Mouse (Mus musculus) kidney, postnatal 36 days (tissue): ENCODE results near the gene Clock.

Source experiments
- DNase-seq, 2 experiments: peaks; one replicate each; pipeline ENCODE4 v3.0.0; 2021 to 2022; ENCODE audit warnings: mixed read lengths in 2 of 2

Clock gene

GRCm38 (mm10) chr5:76274977-76275376 is 29.6 kb downstream of the Clock start:
- no peak for DNase-seq

DNA sequence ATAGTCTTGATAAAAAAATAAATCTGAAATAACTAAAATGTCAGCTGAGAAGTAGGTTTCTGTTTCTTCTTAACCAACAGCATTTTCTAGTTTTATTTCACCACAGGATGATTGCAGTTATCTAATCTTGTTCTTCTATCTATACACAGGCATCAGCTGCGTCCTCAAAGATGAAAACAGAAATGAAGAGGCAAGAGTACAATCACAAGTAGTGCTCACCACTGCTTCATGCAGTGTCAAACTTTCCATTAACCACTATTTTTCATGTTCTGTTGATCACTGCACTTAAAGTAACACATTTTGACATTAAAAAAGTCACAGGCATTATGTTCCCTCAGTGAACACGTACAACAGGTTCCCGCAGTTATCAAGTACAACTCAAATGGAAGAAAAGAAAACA is 53.6 kb downstream of the Clock start:
- no peak for DNase-seq

- DNase-seq: no peak
Measured at GRCm38 (mm10) chr5:76246539-76246938, 58.1 kb downstream of the Clock start.

DNA sequence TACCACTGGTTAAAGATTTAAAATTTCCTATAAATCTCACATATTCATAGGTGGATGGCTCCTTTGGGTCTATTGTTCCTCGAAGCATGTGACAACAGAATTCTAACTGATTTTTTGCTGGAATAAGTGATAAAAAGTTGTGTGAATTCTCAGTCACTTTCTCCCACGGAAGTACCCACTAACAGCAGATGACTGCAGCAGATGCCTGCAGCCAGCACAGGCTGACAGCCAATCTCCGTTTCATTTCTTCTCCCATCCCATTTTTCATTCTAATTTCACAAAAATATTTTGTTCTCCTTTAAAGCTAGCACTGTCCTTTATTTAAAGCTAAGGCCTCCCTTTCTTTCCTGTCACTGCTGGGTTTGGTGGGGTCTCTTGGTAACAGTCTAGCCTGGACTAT is 59.2 kb downstream of the Clock start:
- DNase-seq: no peak

DNA sequence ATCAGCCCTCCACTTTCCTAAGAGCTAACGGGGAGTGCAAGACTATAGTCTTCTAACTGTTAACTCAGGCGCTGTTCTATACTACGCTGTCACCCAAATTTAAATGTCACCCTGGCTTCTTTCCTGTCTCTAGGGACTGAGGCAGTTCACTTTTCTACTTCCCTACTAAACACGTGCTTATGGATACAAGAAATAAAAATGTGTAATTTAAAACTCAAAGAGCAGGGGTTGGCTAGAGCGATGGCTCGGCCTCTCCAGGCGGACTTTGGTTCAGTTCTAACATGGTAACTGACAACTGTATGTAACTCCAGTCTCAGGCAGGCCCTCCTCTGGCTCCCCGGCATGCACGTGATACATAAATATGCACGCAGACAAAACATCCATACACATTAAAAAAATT is 60.2 kb downstream of the Clock start:
- no peak for DNase-seq

- DNase-seq: no peak
Measured at GRCm38 (mm10) chr5:76243929-76244328, 60.7 kb downstream of the Clock start.

DNA sequence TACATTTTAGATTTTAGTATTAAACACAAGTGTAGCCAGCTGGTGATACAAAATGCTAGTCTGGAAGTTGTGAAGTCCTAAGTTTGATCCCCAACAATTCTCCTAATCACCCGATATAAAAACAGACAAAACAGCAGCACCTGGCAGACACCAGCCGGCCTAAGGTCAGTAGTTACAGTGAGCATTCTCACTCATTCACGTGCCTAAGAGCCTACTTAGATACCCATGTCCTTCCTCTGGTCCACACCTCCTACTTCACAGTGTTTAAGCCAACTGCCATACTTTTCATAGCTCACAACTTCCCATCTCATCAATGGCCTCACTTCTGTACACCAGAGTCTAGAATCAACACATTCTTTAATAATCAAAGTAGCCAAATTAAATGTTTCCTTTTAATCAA is 61.3 kb downstream of the Clock start:
- DNase-seq: no peak

- DNase-seq: no peak
Measured at GRCm38 (mm10) chr5:76231171-76231855, 73.3 kb downstream of the Clock start.

- no peak for DNase-seq
Measured at GRCm38 (mm10) chr5:76216691-76217090, 87.9 kb downstream of the Clock start.

GRCm38 (mm10) chr5:76208066-76208465 is 96.5 kb downstream of the Clock start:
- DNase-seq: no peak

DNA sequence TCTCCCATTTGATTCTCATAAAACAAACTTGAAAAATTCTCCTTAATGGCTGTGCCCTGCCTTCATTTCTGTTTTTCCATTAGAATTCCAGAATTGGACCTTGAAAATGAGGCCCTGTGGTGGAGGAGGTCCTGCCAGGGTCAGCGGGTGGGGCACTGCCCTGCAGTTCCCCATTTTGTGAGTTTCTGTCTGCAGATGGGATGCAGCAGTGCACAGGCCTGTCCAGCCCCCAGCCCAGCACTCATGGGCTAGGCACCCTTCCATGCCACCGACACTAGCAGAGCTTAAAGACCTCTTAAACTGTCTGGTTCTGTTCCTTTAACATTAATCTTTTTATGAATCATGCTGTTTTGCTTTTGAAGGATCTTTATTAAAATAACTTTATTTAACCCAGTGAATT is 98.7 kb downstream of the Clock start:
- DNase-seq: no peak

DNA sequence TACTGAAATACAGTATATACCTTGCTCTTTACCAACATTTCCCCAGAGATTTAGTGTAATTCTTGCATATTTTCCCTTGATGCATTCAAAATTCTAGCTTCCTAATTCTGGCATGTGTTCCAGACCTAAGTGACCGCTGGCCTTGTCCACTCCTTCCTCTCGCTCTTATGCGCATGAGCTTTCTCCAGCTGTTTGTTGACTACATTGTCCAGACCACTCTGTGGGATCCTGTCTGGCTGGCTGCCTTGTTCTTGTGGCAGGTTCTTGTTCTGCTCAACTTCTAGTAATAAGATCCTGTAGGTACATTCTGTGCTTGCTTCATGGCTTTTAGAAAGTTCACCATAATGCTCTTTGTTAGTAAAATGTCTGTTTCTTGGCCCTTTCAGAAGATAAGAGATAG is 101.4 kb downstream of the Clock start:
- no peak for DNase-seq

DNA sequence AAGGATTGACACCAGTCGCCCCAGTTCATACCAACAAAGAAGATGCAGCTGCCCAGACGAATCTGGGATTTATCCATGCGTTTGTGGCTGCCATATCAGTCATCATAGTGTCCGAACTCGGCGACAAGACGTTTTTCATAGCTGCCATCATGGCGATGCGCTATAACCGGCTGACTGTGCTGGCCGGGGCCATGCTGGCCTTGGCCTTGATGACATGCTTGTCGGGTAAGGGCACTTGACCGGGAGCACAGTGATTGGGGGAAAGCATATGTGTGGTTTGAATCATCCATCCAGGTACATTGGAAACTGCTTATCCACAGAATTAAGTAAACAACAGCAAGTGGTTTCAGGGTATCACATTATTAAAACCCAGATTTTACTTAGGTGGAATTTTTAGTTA is 105.2 kb downstream of the Clock start:
- DNase-seq: no peak

- no peak for DNase-seq
Measured at GRCm38 (mm10) chr5:76194377-76194945, 110.1 kb downstream of the Clock start.

DNA sequence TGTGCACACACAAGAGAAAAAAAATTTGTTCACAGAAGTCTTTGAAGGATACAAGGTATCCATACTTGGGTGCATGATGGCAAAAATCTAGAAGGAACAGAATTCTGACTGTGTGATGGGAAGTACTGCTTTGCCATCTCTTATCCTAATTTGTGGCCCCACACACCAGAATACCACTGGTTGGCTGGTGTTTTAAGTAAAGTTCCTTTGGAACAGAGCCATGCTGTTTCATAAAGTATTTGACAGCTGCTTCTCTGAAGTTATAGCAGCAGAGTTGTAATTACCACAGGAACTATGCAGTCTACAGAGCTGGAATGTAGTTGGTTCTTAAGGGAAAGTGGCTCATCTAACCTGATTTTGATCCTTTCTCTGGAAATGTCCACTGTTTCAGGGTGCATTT is 111.5 kb downstream of the Clock start:
- DNase-seq: no peak

DNA sequence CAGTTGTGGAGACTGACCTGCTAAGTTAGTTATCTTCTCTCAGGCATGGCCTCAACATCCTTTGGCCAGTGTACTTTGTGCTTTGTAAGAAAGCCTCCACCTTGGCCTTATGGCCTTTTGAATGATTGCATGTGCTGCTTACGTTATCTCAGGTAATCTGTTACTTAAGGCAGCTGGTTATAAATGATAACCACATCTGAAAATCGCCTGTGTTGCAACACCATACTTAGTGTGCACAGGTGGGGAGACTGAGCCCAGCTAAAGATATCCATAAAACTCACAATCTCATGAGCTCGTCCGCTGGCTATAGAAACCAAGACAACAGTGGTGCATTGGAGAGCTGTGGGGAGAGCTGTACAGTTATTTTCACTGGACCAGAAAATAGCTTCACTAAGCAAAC is 114.0 kb downstream of the Clock start:
- DNase-seq: no peak

DNA sequence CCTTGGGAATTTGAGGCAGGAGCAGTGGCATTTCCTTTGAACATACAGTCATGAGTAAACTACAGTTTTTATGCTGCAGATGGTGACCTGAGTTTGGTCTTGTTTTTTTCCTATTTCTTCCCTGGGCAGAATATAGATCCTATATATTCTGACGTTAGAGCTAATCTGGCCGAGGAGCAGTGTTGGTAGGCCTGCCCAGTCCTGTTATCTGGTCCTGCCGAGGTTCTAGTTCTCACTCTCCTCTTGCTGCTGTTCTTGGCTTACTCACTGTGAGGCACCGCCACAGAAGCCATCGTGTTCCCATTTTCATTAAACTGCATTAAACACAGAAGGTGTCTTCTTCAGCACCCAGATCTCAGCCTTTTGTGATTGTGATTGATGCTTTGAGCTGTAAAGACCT is 116.7 kb downstream of the Clock start:
- DNase-seq: no peak

GRCm38 (mm10) chr5:76184286-76185080 is 120.1 kb downstream of the Clock start:
- DNase-seq: peak; percentile 69 to 82

- DNase-seq: peak; percentile 96 to 97
Measured at GRCm38 (mm10) chr5:76183750-76184261, 120.8 kb downstream of the Clock start, which contains the start of gene Tmem165. Gene Tmem165, plus strand, starts transcription at chr5:76183880.

- no peak for DNase-seq
Measured at GRCm38 (mm10) chr5:76183043-76183749, 121.4 kb downstream of the Clock start.

DNA sequence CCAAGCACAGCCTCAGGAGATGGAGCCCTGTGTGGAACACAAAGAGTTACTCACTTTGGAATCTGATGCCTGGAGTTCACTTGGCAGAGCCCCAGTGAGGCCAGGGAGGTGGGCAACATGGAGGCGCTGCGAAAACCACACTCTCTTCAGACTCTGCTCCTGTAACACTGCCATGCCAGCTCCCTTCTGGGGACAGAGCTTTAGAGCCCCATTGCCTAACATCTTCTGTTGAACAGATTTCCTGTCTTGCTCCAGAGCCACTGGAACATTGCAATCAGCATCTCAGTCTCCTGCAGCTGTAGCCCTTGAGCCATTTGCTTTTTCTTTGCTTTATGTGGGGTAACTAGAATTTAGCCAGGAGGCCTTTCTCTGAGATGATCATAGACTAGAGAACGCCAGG is 122.3 kb downstream of the Clock start:
- DNase-seq: no peak

DNA sequence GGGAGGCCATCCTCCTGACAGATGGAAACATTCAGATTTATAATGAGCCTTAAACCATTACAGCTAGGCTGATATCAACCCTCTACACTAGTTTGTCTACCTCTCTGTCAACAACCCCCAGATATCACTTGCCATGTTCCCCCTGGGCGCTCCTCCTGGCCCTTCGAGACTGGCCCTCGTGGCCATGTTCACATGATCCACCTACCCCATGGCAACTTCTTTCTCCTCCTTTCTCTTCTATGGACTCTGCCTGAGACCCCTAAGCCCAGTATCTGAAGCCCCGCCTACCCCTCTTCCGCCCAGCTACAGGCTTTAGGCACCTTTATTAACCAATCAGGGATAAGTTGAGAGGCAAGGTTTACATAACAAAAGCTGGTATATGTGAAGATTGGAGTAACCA is 124.8 kb downstream of the Clock start:
- DNase-seq: no peak

- DNase-seq: no peak
Measured at GRCm38 (mm10) chr5:76179171-76179570, 125.4 kb downstream of the Clock start.
